Mouse (Mus musculus) forebrain, embryonic 15.5 days (tissue): Measurements from ENCODE around the gene Prdm16. TPM values are rescaled to one million over a fixed set of nuclear protein-coding genes. Genes with fewer than 3 reads are reported as not detected.
A peak's percentile ranks its signal among the peaks of the same experiment; 100 is the strongest.

Experiments
- ATAC-seq: fragments of 200-750 bp; cut with Nextera tagmentation; replicated peaks from 2 replicates; pipeline ENCODE4 v1.8.0; 2017; ENCODE audit warnings: mild to moderate bottlenecking, moderate TSS enrichment, moderate library complexity
- H3K27ac ChIP-seq: fragments of 300-500 bp; sonication (generic); replicated peaks from 2 replicates; pipeline ENCODE4 v1.5.1; 2015; ENCODE audit warnings: mild to moderate bottlenecking, inconsistent platforms
- H3K27me3 ChIP-seq: fragments of 300-500 bp; sonication (generic); 2 replicates; pipeline ENCODE4 v1.6.1; 2015; ENCODE audit warnings: inconsistent platforms
- H3K36me3 ChIP-seq: fragments of 300-500 bp; sonication (generic); 2 replicates; pipeline ENCODE4 v1.6.1; 2015; ENCODE audit warnings: mild to moderate bottlenecking, inconsistent platforms
- H3K4me1 ChIP-seq: fragments of 300-500 bp; sonication (generic); 2 replicates; pipeline ENCODE4 v1.6.1; 2015; ENCODE audit warnings: inconsistent platforms
- H3K4me2 ChIP-seq: fragments of 300-500 bp; sonication (generic); replicated peaks from 2 replicates; pipeline ENCODE4 v1.6.1; 2015; ENCODE audit warnings: mild to moderate bottlenecking, inconsistent platforms
- H3K4me3 ChIP-seq: fragments of 300-500 bp; sonication (generic); 2 replicates; pipeline ENCODE4 v1.5.1; 2015; ENCODE audit warnings: mild to moderate bottlenecking, inconsistent platforms
- H3K9ac ChIP-seq: fragments of 300-500 bp; sonication (generic); replicated peaks from 2 replicates; pipeline ENCODE4 v1.6.1; 2015; ENCODE audit warnings: mild to moderate bottlenecking, inconsistent platforms
- H3K9me3 ChIP-seq: fragments of 300-500 bp; sonication (generic); 2 replicates; pipeline ENCODE4 v1.6.1; 2016; ENCODE audit warnings: inconsistent platforms
- WGBS: fragments of 180-500 bp; shearing (Covaris S2); methylation state at CpG from one replicate; pipeline ENCODE4 v1.1.7; 2015; ENCODE audit warnings: mixed read lengths; 5-methylcytosine and 5-hydroxymethylcytosine counted together
- polyA plus RNA-seq: library from polyadenylated mRNA; unstranded; fragments of >200 nt; fragmentation: Nextera tagmentation; extraction: Ambion mirVana; gene quantifications from 2 replicates; pipeline ENCODE4 v1.2.1, GENCODE M21; 2015

Gene Prdm16
- polyA plus RNA-seq, 1 experiment from 2014 or later = 33.5 TPM

- H3K4me3 ChIP-seq = no peak overlapping the region
- H3K4me2 ChIP-seq = peak overlapping the region; percentile 27; the same call in 1 of the 2 replicates
- H3K4me1 ChIP-seq = peaks cover 65% of the 10 kb centered on the region
Measured at GRCm38 (mm10) chr4:154594116-154594760, 42.4 kb downstream of the Prdm16 start.

GRCm38 (mm10) chr4:154592562-154592961 lies 44.1 kb downstream of the Prdm16 start:
- 47% methylated on average over 13 of the region's 13 CpGs for WGBS
- 0 out of 2 replicates have a peak, but pooled peaks cover 4% of the 10 kb centered on the region for H3K27me3 ChIP-seq
- H3K9ac ChIP-seq = no peak overlapping the region
- H3K4me1 ChIP-seq = peaks cover 61% of the 10 kb centered on the region
- H3K9me3 ChIP-seq = no peaks in the 10 kb centered on the region
- H3K27ac ChIP-seq = no peak overlapping the region
- H3K4me3 ChIP-seq = no peak overlapping the region
- no peak overlapping the region for H3K4me2 ChIP-seq
- H3K36me3 ChIP-seq = no peaks in the 10 kb centered on the region
- ATAC-seq = no peak

More at GRCm38 (mm10) chr4:154594116-154594760, 42.4 kb downstream of the Prdm16 start:
- Histone ChIP-seq H3K27ac (peak overlapping the region; percentile 81), H3K9me3 (no peaks in the 10 kb centered on the region), H3K9ac (0 out of 2 replicates have a peak overlapping the region, but pooled peaks have one; percentile 4), H3K27me3 (0 out of 2 replicates have a peak, but pooled peaks cover 4% of the 10 kb centered on the region), H3K36me3 (no peaks in the 10 kb centered on the region)
- WGBS = 16% methylated on average over 17 of the region's 17 CpGs
- no peak for ATAC-seq

DNA sequence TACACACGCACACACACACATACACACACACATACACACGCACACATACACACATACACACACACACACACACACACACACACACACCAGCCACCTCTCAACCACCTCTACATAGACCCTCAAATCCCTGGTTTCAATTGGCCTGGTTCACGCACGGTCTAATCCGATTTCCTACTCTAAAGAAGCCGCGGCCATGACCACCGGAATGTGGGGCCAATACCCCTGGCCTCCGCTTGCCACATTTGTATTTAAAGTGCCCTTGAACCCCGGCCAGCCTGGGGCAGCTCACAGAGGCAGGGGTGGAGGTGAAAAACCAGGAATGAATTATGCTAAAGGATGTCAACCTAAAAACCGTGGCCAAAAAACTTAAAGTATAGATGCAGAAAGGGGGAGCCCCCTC lies 45.8 kb downstream of the Prdm16 start:
- Histone ChIP-seq H3K9me3 (no peaks in the 10 kb centered on the region), H3K27me3 (0 out of 2 replicates have a peak, but pooled peaks cover 4% of the 10 kb centered on the region), H3K4me2 (no peak overlapping the region), H3K27ac (no peak overlapping the region), H3K4me1 (peaks cover 69% of the 10 kb centered on the region), H3K4me3 (no peak overlapping the region), H3K9ac (no peak overlapping the region), H3K36me3 (no peaks in the 10 kb centered on the region)
- ATAC-seq = no peak
- WGBS = 61% methylated on average over 11 of the region's 11 CpGs

- peak; percentile 26; the same call in 1 of the 2 replicates for ATAC-seq
- Histone ChIP-seq H3K27me3 (no peaks in the 10 kb centered on the region), H3K4me2 (no peak overlapping the region), H3K4me3 (no peak overlapping the region), H3K36me3 (no peaks in the 10 kb centered on the region), H3K9me3 (no peaks in the 10 kb centered on the region), H3K9ac (no peak overlapping the region), H3K27ac (peak overlapping the region; percentile 65), H3K4me1 (peaks cover 77% of the 10 kb centered on the region)
- 21% methylated on average over 11 of the region's 11 CpGs for WGBS
Measured at GRCm38 (mm10) chr4:154586334-154586733, 50.3 kb downstream of the Prdm16 start.

DNA sequence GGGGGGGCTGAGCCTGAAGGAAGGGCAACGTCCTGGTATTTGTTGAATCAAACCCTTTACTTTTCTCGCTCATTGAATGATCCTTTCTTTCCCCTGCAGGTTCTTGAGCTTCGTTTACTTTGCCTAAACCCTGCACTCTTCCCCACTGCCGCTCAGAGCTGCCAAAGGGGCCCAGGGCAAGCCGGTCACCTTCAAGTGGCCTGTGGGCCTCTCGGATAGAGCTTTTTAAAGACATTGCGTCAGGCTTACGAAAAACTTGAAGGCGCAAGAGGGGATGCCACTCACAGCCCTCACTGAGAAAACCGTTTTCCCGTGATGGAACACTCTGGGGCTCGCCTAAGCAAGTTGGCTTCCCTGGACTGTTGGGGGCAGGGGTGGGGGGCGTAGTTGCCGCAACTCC lies 50.9 kb downstream of the Prdm16 start:
- WGBS = 31% methylated on average over 14 of the region's 14 CpGs
- ATAC-seq = no peak
- H3K9me3 ChIP-seq = no peaks in the 10 kb centered on the region
- H3K4me2 ChIP-seq = no peak overlapping the region
- peak overlapping the region; percentile 65 for H3K27ac ChIP-seq
- H3K9ac ChIP-seq = no peak overlapping the region
- no peak overlapping the region for H3K4me3 ChIP-seq
- H3K27me3 ChIP-seq = no peaks in the 10 kb centered on the region
- no peaks in the 10 kb centered on the region for H3K36me3 ChIP-seq
- peaks cover 80% of the 10 kb centered on the region for H3K4me1 ChIP-seq

GRCm38 (mm10) chr4:154583712-154584111 lies 53.0 kb downstream of the Prdm16 start:
- no peaks in the 10 kb centered on the region for H3K36me3 ChIP-seq
- H3K9ac ChIP-seq = no peak overlapping the region
- no peak overlapping the region for H3K4me2 ChIP-seq
- H3K4me3 ChIP-seq = no peak overlapping the region
- no peaks in the 10 kb centered on the region for H3K9me3 ChIP-seq
- H3K4me1 ChIP-seq = peaks cover 78% of the 10 kb centered on the region
- no peak for ATAC-seq
- no peaks in the 10 kb centered on the region for H3K27me3 ChIP-seq
- peak overlapping the region; percentile 86 for H3K27ac ChIP-seq
- 70% methylated on average over 13 of the region's 13 CpGs for WGBS

DNA sequence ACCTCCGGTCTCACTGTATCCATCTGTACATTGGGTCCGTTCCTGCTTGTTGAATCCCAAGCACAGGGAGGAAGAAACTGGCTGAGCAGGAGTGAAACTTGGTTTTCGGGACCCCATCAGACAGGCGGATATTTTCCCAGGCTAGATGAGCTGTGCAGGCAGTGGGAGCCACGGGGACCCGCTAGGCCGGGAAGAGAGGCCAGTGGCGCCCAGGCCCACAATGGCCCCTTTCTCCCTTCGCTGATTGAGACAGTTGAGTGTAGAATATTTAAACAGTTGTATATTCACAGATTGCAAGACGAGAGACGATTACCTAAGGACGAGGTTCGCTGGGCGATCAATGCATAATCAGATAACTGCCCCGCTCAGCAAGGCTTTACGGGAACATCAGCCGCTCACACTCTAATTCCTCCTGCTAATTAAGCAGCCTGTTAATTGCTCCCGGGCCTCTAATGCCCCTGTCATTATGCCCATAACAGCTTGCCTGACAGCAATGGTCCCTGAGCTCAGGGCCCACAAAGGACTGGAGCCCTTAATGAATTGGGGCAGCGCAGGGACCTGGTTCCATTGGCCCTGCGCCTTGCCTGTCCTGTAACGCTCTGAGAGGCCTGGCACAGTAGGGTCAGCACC lies 54.0 kb downstream of the Prdm16 start:
- Histone ChIP-seq H3K4me2 (no peak overlapping the region), H3K9ac (no peak overlapping the region), H3K27me3 (0 out of 2 replicates have a peak, but pooled peaks cover 3% of the 10 kb centered on the region), H3K4me3 (no peak overlapping the region), H3K9me3 (no peaks in the 10 kb centered on the region), H3K27ac (peak overlapping the region; percentile 86), H3K36me3 (no peaks in the 10 kb centered on the region), H3K4me1 (peaks cover 76% of the 10 kb centered on the region)
- WGBS = 15% methylated on average over 21 of the region's 21 CpGs
- peak; percentile 84 for ATAC-seq

- Histone ChIP-seq H3K4me3 (no peak overlapping the region), H3K27me3 (0 out of 2 replicates have a peak, but pooled peaks cover 3% of the 10 kb centered on the region), H3K4me2 (no peak overlapping the region), H3K27ac (peak overlapping the region; percentile 86), H3K36me3 (no peaks in the 10 kb centered on the region), H3K4me1 (peaks cover 63% of the 10 kb centered on the region), H3K9ac (no peak overlapping the region), H3K9me3 (no peaks in the 10 kb centered on the region)
- no peak for ATAC-seq
- WGBS = 59% methylated on average over 16 of the region's 16 CpGs
Measured at GRCm38 (mm10) chr4:154581261-154581886, 55.3 kb downstream of the Prdm16 start.

DNA sequence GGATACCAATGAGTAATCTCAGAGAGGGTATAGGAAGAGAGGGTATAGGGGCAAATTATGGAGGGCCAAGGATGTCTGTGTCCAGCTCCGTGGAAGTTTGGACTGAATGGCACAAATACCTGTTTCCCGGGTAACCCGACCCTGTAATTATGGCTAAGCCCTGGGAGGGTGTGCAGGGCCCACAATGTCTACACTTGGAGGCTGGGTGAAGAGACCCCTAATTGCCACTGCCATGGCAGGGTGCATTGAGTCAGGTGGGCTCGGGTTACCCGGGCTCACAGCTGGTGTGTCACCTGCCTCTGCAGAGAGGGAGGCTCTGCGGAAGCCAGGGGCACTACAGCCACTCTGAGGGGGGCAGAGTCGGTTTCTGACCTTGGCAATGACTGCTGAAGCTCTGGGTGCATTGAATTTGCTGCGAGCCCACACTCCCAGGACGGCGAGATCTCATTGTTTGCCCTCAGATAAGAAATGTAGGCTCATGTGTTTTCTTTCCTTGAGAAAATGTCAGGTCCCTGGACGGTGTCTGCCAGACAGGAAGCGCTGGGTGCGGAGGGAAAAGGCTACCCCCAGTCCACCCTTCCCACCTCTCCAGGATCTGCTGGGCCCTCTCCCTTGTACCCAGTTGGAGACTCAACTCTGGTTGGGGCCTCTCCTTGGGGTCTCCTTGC lies 62.3 kb downstream of the Prdm16 start:
- H3K4me2 ChIP-seq = no peak overlapping the region
- H3K4me1 ChIP-seq = peaks cover 38% of the 10 kb centered on the region
- 0 out of 2 replicates have a peak overlapping the region, but pooled peaks have one; percentile 2 for H3K27ac ChIP-seq
- WGBS = 55% methylated on average over 13 of the region's 13 CpGs
- H3K9me3 ChIP-seq = no peaks in the 10 kb centered on the region
- H3K4me3 ChIP-seq = no peak overlapping the region
- 0 out of 2 replicates have a peak, but pooled peaks cover 3% of the 10 kb centered on the region for H3K27me3 ChIP-seq
- H3K36me3 ChIP-seq = no peaks in the 10 kb centered on the region
- no peak overlapping the region for H3K9ac ChIP-seq
- no peak for ATAC-seq

GRCm38 (mm10) chr4:154570451-154570881 lies 66.2 kb downstream of the Prdm16 start:
- Histone ChIP-seq H3K4me1 (peaks cover 51% of the 10 kb centered on the region), H3K36me3 (no peaks in the 10 kb centered on the region), H3K9me3 (no peaks in the 10 kb centered on the region), H3K27ac (peak overlapping the region; percentile 28), H3K4me2 (no peak overlapping the region), H3K27me3 (no peaks in the 10 kb centered on the region), H3K4me3 (no peak overlapping the region), H3K9ac (no peak overlapping the region)
- ATAC-seq = peak; percentile 62
- WGBS = 16% methylated on average over 10 of the region's 10 CpGs

DNA sequence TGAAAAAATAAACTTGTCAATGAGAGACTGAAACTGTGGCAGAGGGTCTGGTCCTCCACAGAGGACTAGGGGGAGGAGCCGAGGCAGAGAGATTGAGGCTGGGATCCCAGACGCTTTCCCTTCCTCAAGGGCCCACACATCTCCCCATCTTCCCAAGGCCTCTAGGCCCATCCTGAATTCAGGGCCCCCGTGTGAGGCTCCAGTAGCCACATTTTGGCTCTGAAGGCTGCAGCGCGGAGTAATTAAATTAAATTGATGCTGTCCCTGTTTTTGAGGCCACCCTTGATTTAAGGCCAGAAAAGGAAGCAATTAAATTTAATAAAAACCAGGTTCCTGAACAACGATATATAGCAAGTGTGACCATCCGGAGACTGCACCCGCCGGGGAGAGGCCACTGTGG lies 66.8 kb downstream of the Prdm16 start:
- H3K9me3 ChIP-seq = no peaks in the 10 kb centered on the region
- peaks cover 51% of the 10 kb centered on the region for H3K4me1 ChIP-seq
- H3K4me2 ChIP-seq = no peak overlapping the region
- peak overlapping the region; percentile 28 for H3K27ac ChIP-seq
- H3K36me3 ChIP-seq = no peaks in the 10 kb centered on the region
- H3K27me3 ChIP-seq = no peaks in the 10 kb centered on the region
- 48% methylated on average over 9 of the region's 9 CpGs for WGBS
- no peak overlapping the region for H3K9ac ChIP-seq
- no peak for ATAC-seq
- H3K4me3 ChIP-seq = no peak overlapping the region
